18 mouse cellular contexts compared by ENCODE assay signal in the genomic region with DNA sequence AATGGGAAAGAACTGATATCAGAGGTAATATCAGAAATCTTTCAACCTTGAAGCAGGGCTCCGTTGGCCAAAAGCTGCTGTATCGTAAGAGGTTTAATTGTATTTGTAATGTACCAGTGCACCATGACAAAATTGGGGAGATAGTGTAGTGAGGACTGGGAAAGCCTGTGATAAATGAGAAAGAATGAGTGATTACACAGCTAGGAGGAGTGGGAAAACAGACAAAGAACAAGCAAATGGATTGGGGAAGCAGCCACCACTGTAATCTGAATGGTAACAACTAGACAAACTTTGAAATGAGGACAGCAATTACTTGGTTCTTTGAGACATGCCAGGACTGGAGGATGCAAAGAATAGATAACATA.
DNase-seq lines count a peak whose midpoint lies in the region; ATAC-seq lines count a peak whose summit lies in the region.
"Had no signal": no experiment of that assay in that cellular context is flagged by ENCODE, and none has a peak within 500 bp of the region (broad histone marks: within the 10 kb centered on the region; RNA-seq: fewer than 3 reads in every experiment).

No protein-coding gene starts in this region.

- H3K27ac ChIP-seq in forebrain, embryonic 15.5 days (replicated peaks): peak overlapping the region; percentile 70
- H3K27ac ChIP-seq in forebrain, embryonic 13.5 days: no peak overlapping the region
- H3K27ac ChIP-seq in hindbrain, embryonic 11.5 days (ENCODE audit: low read depth, low read length): 0 out of 2 replicates have a peak overlapping the region, but pooled peaks have one; percentile 58
- no peak overlapping the region for H3K27ac ChIP-seq in hindbrain, embryonic 10.5 days
- H3K27ac ChIP-seq in neural tube, embryonic 14.5 days (ENCODE audit: low read depth, low read length): no peak overlapping the region; the same call in 1 of the 2 replicates
- no peak overlapping the region; the same call in 1 of the 2 replicates for H3K27ac ChIP-seq in neural tube, embryonic 15.5 days (replicated peaks)
- H3K27ac ChIP-seq: embryonic facial prominence, embryonic 12.5 days; heart, embryonic 13.5 days had no signal

- H3K27me3 ChIP-seq in forebrain, embryonic 15.5 days: no peaks in the 10 kb centered on the region
- no peaks in the 10 kb centered on the region for H3K27me3 ChIP-seq in forebrain, embryonic 13.5 days
- no peaks in the 10 kb centered on the region for H3K27me3 ChIP-seq in hindbrain, embryonic 11.5 days (ENCODE audit: control insufficient read depth, insufficient read depth, low read length)
- no peaks in the 10 kb centered on the region for H3K27me3 ChIP-seq in hindbrain, embryonic 10.5 days (ENCODE audit: insufficient read depth, poor library complexity, severe bottlenecking)
- no peaks in the 10 kb centered on the region for H3K27me3 ChIP-seq in neural tube, embryonic 14.5 days (ENCODE audit: control insufficient read depth, insufficient read depth, low read length)
- no peaks in the 10 kb centered on the region for H3K27me3 ChIP-seq in neural tube, embryonic 15.5 days (replicated peaks)
- H3K27me3 ChIP-seq: embryonic facial prominence, embryonic 12.5 days; heart, embryonic 13.5 days had no signal

- no peak overlapping the region for H3K4me2 ChIP-seq in forebrain, embryonic 15.5 days (replicated peaks)
- H3K4me2 ChIP-seq in forebrain, embryonic 13.5 days: no peak overlapping the region
- H3K4me2 ChIP-seq in hindbrain, embryonic 11.5 days (replicated peaks; ENCODE audit: low read depth, low read length): no peak overlapping the region
- H3K4me2 ChIP-seq in neural tube, embryonic 14.5 days (ENCODE audit: low read depth, low read length): no peak overlapping the region
- H3K4me2 ChIP-seq in neural tube, embryonic 15.5 days: no peak overlapping the region
- H3K4me2 ChIP-seq: embryonic facial prominence, embryonic 12.5 days; heart, embryonic 13.5 days had no signal

- DNase-seq in hindbrain, embryonic 11.5 days (ENCODE audit: low spot score): no peak
- no peak for DNase-seq in hindbrain, embryonic 10.5 days (ENCODE audit: low spot score)
- DNase-seq in spleen, postnatal 14 days (ENCODE audit: low spot score in 2 of 2): no peak
- DNase-seq: adrenal gland, postnatal 10 days; cerebellum, adult 11 months; cerebellum, adult 8-10 months; cerebellum, postnatal 14 days; gastrocnemius, postnatal 36 days; heart, adult 11 months; heart, postnatal 36 days; kidney, adult 2 months had no signal

- H3K36me3 ChIP-seq in forebrain, embryonic 15.5 days: no peaks in the 10 kb centered on the region
- no peaks in the 10 kb centered on the region for H3K36me3 ChIP-seq in forebrain, embryonic 13.5 days (ENCODE audit: poor library complexity, severe bottlenecking)
- no peaks in the 10 kb centered on the region for H3K36me3 ChIP-seq in hindbrain, embryonic 11.5 days (ENCODE audit: control insufficient read depth, insufficient read depth, low read length)
- H3K36me3 ChIP-seq in hindbrain, embryonic 10.5 days: no peaks in the 10 kb centered on the region
- H3K36me3 ChIP-seq in neural tube, embryonic 14.5 days (ENCODE audit: control insufficient read depth, insufficient read depth, low read length): no peaks in the 10 kb centered on the region
- H3K36me3 ChIP-seq in neural tube, embryonic 15.5 days: no peaks in the 10 kb centered on the region
- H3K36me3 ChIP-seq: embryonic facial prominence, embryonic 12.5 days; heart, embryonic 13.5 days had no signal

- H3K9me3 ChIP-seq in forebrain, embryonic 15.5 days: no peaks in the 10 kb centered on the region
- no peaks in the 10 kb centered on the region for H3K9me3 ChIP-seq in forebrain, embryonic 13.5 days (replicated peaks)
- H3K9me3 ChIP-seq in hindbrain, embryonic 11.5 days (ENCODE audit: control insufficient read depth, low read length): no peaks in the 10 kb centered on the region
- H3K9me3 ChIP-seq in hindbrain, embryonic 10.5 days: no peaks in the 10 kb centered on the region
- H3K9me3 ChIP-seq in neural tube, embryonic 14.5 days (ENCODE audit: control insufficient read depth, low read length): no peaks in the 10 kb centered on the region
- H3K9me3 ChIP-seq in neural tube, embryonic 15.5 days (replicated peaks): no peaks in the 10 kb centered on the region
- H3K9me3 ChIP-seq: embryonic facial prominence, embryonic 12.5 days; heart, embryonic 13.5 days had no signal

- ATAC-seq in forebrain, embryonic 15.5 days (replicated peaks): no peak
- no peak for ATAC-seq in forebrain, embryonic 13.5 days
- peak; percentile 83 for ATAC-seq in hindbrain, embryonic 11.5 days (ENCODE audit: low FRiP score)
- ATAC-seq in neural tube, embryonic 14.5 days (ENCODE audit: low read depth): peak; percentile 21; the same call in 1 of the 2 replicates
- ATAC-seq in neural tube, embryonic 15.5 days (ENCODE audit: low FRiP score): no peak
- ATAC-seq: intestine, embryonic 16.5 days had no signal

- no peak overlapping the region for H3K9ac ChIP-seq in forebrain, embryonic 15.5 days (replicated peaks)
- H3K9ac ChIP-seq in forebrain, embryonic 13.5 days: no peak overlapping the region
- H3K9ac ChIP-seq in hindbrain, embryonic 11.5 days (ENCODE audit: low read depth, low read length): no peak overlapping the region
- no peak overlapping the region for H3K9ac ChIP-seq in neural tube, embryonic 14.5 days (replicated peaks; ENCODE audit: low read depth, low read length)
- H3K9ac ChIP-seq in neural tube, embryonic 15.5 days (replicated peaks): no peak overlapping the region
- H3K9ac ChIP-seq: embryonic facial prominence, embryonic 12.5 days; heart, embryonic 13.5 days had no signal

- H3K4me1 ChIP-seq in forebrain, embryonic 15.5 days: 0 out of 2 replicates have a peak, but pooled peaks cover 3% of the 10 kb centered on the region
- no peaks in the 10 kb centered on the region for H3K4me1 ChIP-seq in forebrain, embryonic 13.5 days
- no peaks in the 10 kb centered on the region for H3K4me1 ChIP-seq in hindbrain, embryonic 11.5 days (replicated peaks; ENCODE audit: control insufficient read depth, insufficient read depth, low read length)
- H3K4me1 ChIP-seq in hindbrain, embryonic 10.5 days (replicated peaks): no peaks in the 10 kb centered on the region; the same call in 1 of the 2 replicates
- H3K4me1 ChIP-seq in neural tube, embryonic 14.5 days (ENCODE audit: control insufficient read depth, insufficient read depth, low read length): no peaks in the 10 kb centered on the region
- H3K4me1 ChIP-seq in neural tube, embryonic 15.5 days: 0 out of 2 replicates have a peak, but pooled peaks cover 4% of the 10 kb centered on the region
- H3K4me1 ChIP-seq: embryonic facial prominence, embryonic 12.5 days had no signal

- WGBS in forebrain, embryonic 15.5 days: 93% methylated on average over 2 of the region's 2 CpGs
- WGBS in forebrain, embryonic 13.5 days: 86% methylated on average over 2 of the region's 2 CpGs
- 76% methylated on average over 2 of the region's 2 CpGs for WGBS in hindbrain, embryonic 11.5 days
- 93% methylated on average over 2 of the region's 2 CpGs for WGBS in hindbrain, embryonic 10.5 days
- 47% methylated on average over 2 of the region's 2 CpGs for WGBS in neural tube, embryonic 14.5 days
- WGBS in neural tube, embryonic 15.5 days: 48% methylated on average over 2 of the region's 2 CpGs

- H3K4me3 ChIP-seq in forebrain, embryonic 15.5 days: no peak overlapping the region
- no peak overlapping the region for H3K4me3 ChIP-seq in forebrain, embryonic 13.5 days
- no peak overlapping the region for H3K4me3 ChIP-seq in hindbrain, embryonic 11.5 days (ENCODE audit: low read depth, low read length)
- H3K4me3 ChIP-seq in hindbrain, embryonic 10.5 days: no peak overlapping the region
- H3K4me3 ChIP-seq in neural tube, embryonic 14.5 days (ENCODE audit: low read depth, low read length): no peak overlapping the region
- no peak overlapping the region for H3K4me3 ChIP-seq in neural tube, embryonic 15.5 days (replicated peaks)
- H3K4me3 ChIP-seq: embryonic facial prominence, embryonic 12.5 days; heart, embryonic 13.5 days had no signal

Comparison
In these comparisons a context has a peak if more than half of its experiments do, and no peak if none do; other contexts are left out.
1. ATAC-seq: peak in hindbrain, embryonic 11.5 days (single experiment) and neural tube, embryonic 14.5 days (single experiment); none in forebrain, embryonic 15.5 days (single experiment), forebrain, embryonic 13.5 days (single experiment) and neural tube, embryonic 15.5 days (single experiment).
2. H3K27ac ChIP-seq: peak in forebrain, embryonic 15.5 days (single experiment) and hindbrain, embryonic 11.5 days (single experiment); none in forebrain, embryonic 13.5 days (single experiment), hindbrain, embryonic 10.5 days (single experiment), neural tube, embryonic 14.5 days (single experiment) and neural tube, embryonic 15.5 days (single experiment).